Mouse (Mus musculus) kidney, adult 9 months (tissue): Measurements from ENCODE around the gene Srgap2.

Experiments used
- DNase-seq: peaks from one replicate; pipeline ENCODE4 v3.0.0; 2022

The Srgap2 gene

GRCm38 (mm10) chr1:131527281-131528080, at the start of gene Srgap2, which contains the start of gene Fam72a:
Srgap2 (minus strand) TSS chr1:131527352.
Fam72a (plus strand) TSS chr1:131527903.
- peak; percentile 100 for DNase-seq

GRCm38 (mm10) chr1:131573721-131574120, 46.6 kb upstream of the Srgap2 start:
- DNase-seq, result no peak

GRCm38 (mm10) chr1:131570391-131570790, 43.2 kb upstream of the Srgap2 start:
- no peak for DNase-seq

- DNase-seq, result no peak
These were observed 42.6 kb upstream of the Srgap2 start for GRCm38 (mm10) chr1:131569721-131570120.

GRCm38 (mm10) chr1:131566056-131566455, 38.9 kb upstream of the Srgap2 start:
- peak; percentile 4 for DNase-seq

GRCm38 (mm10) chr1:131562081-131562480, 34.9 kb upstream of the Srgap2 start:
- DNase-seq, result no peak

GRCm38 (mm10) chr1:131560500-131560899, 33.3 kb upstream of the Srgap2 start:
- no peak for DNase-seq

- DNase-seq, result peak; percentile 83
These were observed 28.1 kb upstream of the Srgap2 start for GRCm38 (mm10) chr1:131555042-131555812.

GRCm38 (mm10) chr1:131553428-131553827, 26.3 kb upstream of the Srgap2 start:
- DNase-seq, result no peak

GRCm38 (mm10) chr1:131551956-131552355, 24.8 kb upstream of the Srgap2 start:
- no peak for DNase-seq

- peak; percentile 26 for DNase-seq
These were observed 21.6 kb upstream of the Srgap2 start for GRCm38 (mm10) chr1:131548494-131549365.

- DNase-seq, result no peak
These were observed 19.9 kb upstream of the Srgap2 start for GRCm38 (mm10) chr1:131546798-131547690.

- DNase-seq, result no peak
These were observed 16.9 kb upstream of the Srgap2 start for GRCm38 (mm10) chr1:131543886-131544565.

GRCm38 (mm10) chr1:131541903-131542302, 14.8 kb upstream of the Srgap2 start:
- DNase-seq, result no peak

- no peak for DNase-seq
These were observed 14.3 kb upstream of the Srgap2 start for GRCm38 (mm10) chr1:131541431-131541830.

- DNase-seq, result no peak
These were observed 13.6 kb upstream of the Srgap2 start for GRCm38 (mm10) chr1:131540795-131541194.

- no peak for DNase-seq
These were observed 12.6 kb upstream of the Srgap2 start for GRCm38 (mm10) chr1:131539771-131540170.

- no peak for DNase-seq
These were observed 1.5 kb upstream of the Srgap2 start for GRCm38 (mm10) chr1:131528561-131529166.

GRCm38 (mm10) chr1:131528081-131528507, 942 bp upstream of the Srgap2 start:
- DNase-seq, result peak; percentile 59

- peak; percentile 74 for DNase-seq
These were observed 531 bp downstream of the Srgap2 start for GRCm38 (mm10) chr1:131526371-131527270.
